Mouse (Mus musculus) neutrophil, adult 5-6 weeks (primary cell): ENCODE measurements around the gene Prss27. TPM values are rescaled to one million over a fixed set of nuclear protein-coding genes. Genes with fewer than 3 reads are reported as not detected.
A peak's percentile ranks its signal among the peaks of the same experiment; 100 is the strongest.

Source experiments
- ATAC-seq: fragments of 151-379, 151-347 bp; 2 replicates; pipeline ENCODE4 v1.8.0; 2017; ENCODE audit warnings: mild to moderate bottlenecking, moderate TSS enrichment; ENCODE audit not compliant: insufficient number of reproducible peaks, poor library complexity, low FRiP score, severe bottlenecking; ENCODE audit errors: extremely low read depth
- total RNA-seq: library from RNA; stranded (forward); fragments of 200-1000 nt; gene quantifications from 2 replicates; pipeline ENCODE4 v1.2.3, GENCODE M21; 2017

Gene Prss27
- total RNA-seq: 3.7 and 4.9 TPM in 2 replicates

- ATAC-seq: no peak
These were observed at the start of gene Prss27 for GRCm38 (mm10) chr17:24037844-24038243. Gene Prss27 (plus strand): TSS chr17:24038144.

- no peak for ATAC-seq
These were observed 48.1 kb upstream of the Prss27 start for GRCm38 (mm10) chr17:23989802-23990201.

GRCm38 (mm10) chr17:23992789-23993553, 45.0 kb upstream of the Prss27 start:
- no peak for ATAC-seq

- peak; percentile 37; the same call in 1 of the 2 replicates for ATAC-seq
These were observed 44.1 kb upstream of the Prss27 start for GRCm38 (mm10) chr17:23993559-23994428.

- ATAC-seq: no peak
These were observed 43.3 kb upstream of the Prss27 start for GRCm38 (mm10) chr17:23994667-23995066.

- no peak for ATAC-seq
These were observed 42.5 kb upstream of the Prss27 start for GRCm38 (mm10) chr17:23995421-23995820.

- no peak for ATAC-seq
These were observed 40.0 kb upstream of the Prss27 start, which contains the start of gene Prss22 for GRCm38 (mm10) chr17:23997901-23998300. Gene Prss22 (minus strand): TSS chr17:23998100.

- ATAC-seq: no peak
These were observed 39.6 kb upstream of the Prss27 start for GRCm38 (mm10) chr17:23998383-23998782.

- no peak for ATAC-seq
These were observed 37.5 kb upstream of the Prss27 start for GRCm38 (mm10) chr17:24000404-24000803.

- ATAC-seq: no peak
These were observed 33.8 kb upstream of the Prss27 start for GRCm38 (mm10) chr17:24004071-24004665.

GRCm38 (mm10) chr17:24005049-24005448, 32.9 kb upstream of the Prss27 start:
- no peak for ATAC-seq

GRCm38 (mm10) chr17:24006930-24007329, 31.0 kb upstream of the Prss27 start:
- no peak for ATAC-seq

GRCm38 (mm10) chr17:24007391-24007790, 30.6 kb upstream of the Prss27 start:
- ATAC-seq: peak; percentile 19; the same call in 1 of the 2 replicates

GRCm38 (mm10) chr17:24008105-24008504, 29.8 kb upstream of the Prss27 start:
- no peak for ATAC-seq

- ATAC-seq: no peak
These were observed 28.3 kb upstream of the Prss27 start for GRCm38 (mm10) chr17:24009617-24010016.

GRCm38 (mm10) chr17:24012921-24013320, 25.0 kb upstream of the Prss27 start:
- no peak for ATAC-seq

GRCm38 (mm10) chr17:24014433-24014965, 23.4 kb upstream of the Prss27 start:
- ATAC-seq: no peak

GRCm38 (mm10) chr17:24015727-24016126, 22.2 kb upstream of the Prss27 start:
- ATAC-seq: no peak

GRCm38 (mm10) chr17:24020696-24021095, 17.2 kb upstream of the Prss27 start:
- no peak for ATAC-seq
